ENCODE assay signal across 19 mouse cellular contexts in genomic region chr4:103352926-103353325, GRCm38 (mm10).
"Had no signal": no experiment of that assay in that cellular context is flagged by ENCODE, and none has a peak within 500 bp of the region (broad histone marks: within the 10 kb centered on the region; RNA-seq: fewer than 3 reads in every experiment).

No protein-coding gene starts in this region.

- H3K4me2 ChIP-seq: lung, embryonic 14.5 days; midbrain, embryonic 12.5 days; neural tube, embryonic 13.5 days; neural tube, embryonic 15.5 days had no signal

- H3K4me3 ChIP-seq: midbrain, embryonic 10.5 days; midbrain, embryonic 12.5 days; myocyte; neural tube, embryonic 13.5 days; neural tube, embryonic 15.5 days had no signal

- H3K9ac ChIP-seq: lung, embryonic 14.5 days; midbrain, embryonic 12.5 days; neural tube, embryonic 13.5 days; neural tube, embryonic 15.5 days had no signal

- H3K27ac ChIP-seq: midbrain, embryonic 10.5 days; midbrain, embryonic 12.5 days; neural tube, embryonic 13.5 days; neural tube, embryonic 15.5 days had no signal

- DNase-seq: lung, adult 18-20 months; lung, embryonic 14.5 days; lung, postnatal 10 days; lung, postnatal 4 days; midbrain, embryonic 14.5 days; retina, postnatal 1 day; right cerebral cortex, adult 18-20 months; right cerebral cortex, postnatal 25 days; right cerebral cortex, postnatal 4 days; spleen, adult 18-20 months; thymus, adult 18-20 months; thymus, postnatal 14 days; thymus, postnatal 36 days had no signal

- ATAC-seq: midbrain, embryonic 16.5 days had no signal

- H3K36me3 ChIP-seq: midbrain, embryonic 10.5 days; midbrain, embryonic 12.5 days; neural tube, embryonic 13.5 days; neural tube, embryonic 15.5 days had no signal

- H3K27me3 ChIP-seq: midbrain, embryonic 12.5 days; neural tube, embryonic 13.5 days; neural tube, embryonic 15.5 days had no signal

- H3K9me3 ChIP-seq: midbrain, embryonic 10.5 days; midbrain, embryonic 12.5 days; neural tube, embryonic 13.5 days; neural tube, embryonic 15.5 days had no signal

- H3K4me1 ChIP-seq: midbrain, embryonic 10.5 days; midbrain, embryonic 12.5 days; neural tube, embryonic 13.5 days had no signal
